Mouse (Mus musculus) activated CD4-positive, CD25-positive, alpha-beta regulatory T cell, adult 4 months (primary cell): ENCODE data around the gene Esrra. TPM values are rescaled to one million over a fixed set of nuclear protein-coding genes. Genes with fewer than 3 reads are reported as not detected.

Experiments
- ATAC-seq: one replicate; pipeline ENCODE4 v1.8.0; 2017
- polyA plus RNA-seq, 2 experiments: library from polyadenylated mRNA; unstranded; fragments of 100-300 nt; shearing (Covaris generic); gene quantifications; one replicate each; pipeline ENCODE4 v1.2.1; 2017

Esrra gene
- 1 to 10 TPM; 3.1 to 3.8 TPM for polyA plus RNA-seq

DNA sequence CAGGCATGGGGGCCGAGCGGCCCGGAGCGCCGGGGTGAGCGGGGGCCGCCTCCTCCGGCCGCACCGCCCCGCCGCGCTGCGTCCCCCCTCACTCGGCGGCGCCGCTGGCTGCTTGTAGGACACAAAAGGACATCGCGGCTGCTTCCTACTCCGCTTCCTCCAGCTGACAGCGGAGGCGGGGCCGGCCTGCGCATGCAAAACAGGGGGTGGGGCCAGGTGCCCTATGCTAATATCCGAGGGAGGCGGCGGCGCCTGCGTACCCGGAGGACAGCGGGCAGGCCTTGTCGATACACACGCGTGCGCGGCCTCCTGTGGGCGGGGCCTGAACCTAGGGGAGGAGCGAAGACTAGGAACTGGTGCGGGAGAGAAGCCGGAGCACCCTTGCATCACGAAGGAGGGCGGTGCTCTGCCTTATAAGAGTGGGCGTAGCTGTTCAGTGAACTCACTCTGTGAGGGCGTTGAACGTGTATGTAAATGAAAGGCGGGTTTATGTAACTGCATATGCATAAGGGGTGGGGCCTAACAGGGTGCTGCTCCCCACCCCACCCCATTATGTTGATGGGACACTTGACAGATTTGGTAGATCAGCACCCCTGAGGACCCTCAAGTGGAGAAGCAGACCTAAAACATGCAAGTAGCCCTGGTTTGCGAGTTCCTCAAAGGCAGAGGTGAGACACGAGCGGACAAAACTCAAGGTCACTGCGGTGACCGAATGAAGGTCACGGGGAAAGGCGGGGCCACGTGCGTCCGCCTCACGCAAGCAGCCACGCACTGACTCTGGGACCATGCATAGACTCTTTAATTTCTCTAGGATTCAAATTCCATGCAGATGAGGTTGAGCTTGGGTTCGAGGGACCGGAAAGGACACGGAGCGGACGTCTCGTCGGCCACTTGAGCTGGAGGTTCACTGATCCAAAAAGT lies at the start of gene Esrra:
TSS of gene Esrra (minus strand) at position 167 of the 921 bp plus-strand sequence.
- peak; percentile 93 for ATAC-seq

- ATAC-seq = peak; percentile 16
These were observed 49.0 kb upstream of the Esrra start for GRCm38 (mm10) chr19:6970460-6971085.

DNA sequence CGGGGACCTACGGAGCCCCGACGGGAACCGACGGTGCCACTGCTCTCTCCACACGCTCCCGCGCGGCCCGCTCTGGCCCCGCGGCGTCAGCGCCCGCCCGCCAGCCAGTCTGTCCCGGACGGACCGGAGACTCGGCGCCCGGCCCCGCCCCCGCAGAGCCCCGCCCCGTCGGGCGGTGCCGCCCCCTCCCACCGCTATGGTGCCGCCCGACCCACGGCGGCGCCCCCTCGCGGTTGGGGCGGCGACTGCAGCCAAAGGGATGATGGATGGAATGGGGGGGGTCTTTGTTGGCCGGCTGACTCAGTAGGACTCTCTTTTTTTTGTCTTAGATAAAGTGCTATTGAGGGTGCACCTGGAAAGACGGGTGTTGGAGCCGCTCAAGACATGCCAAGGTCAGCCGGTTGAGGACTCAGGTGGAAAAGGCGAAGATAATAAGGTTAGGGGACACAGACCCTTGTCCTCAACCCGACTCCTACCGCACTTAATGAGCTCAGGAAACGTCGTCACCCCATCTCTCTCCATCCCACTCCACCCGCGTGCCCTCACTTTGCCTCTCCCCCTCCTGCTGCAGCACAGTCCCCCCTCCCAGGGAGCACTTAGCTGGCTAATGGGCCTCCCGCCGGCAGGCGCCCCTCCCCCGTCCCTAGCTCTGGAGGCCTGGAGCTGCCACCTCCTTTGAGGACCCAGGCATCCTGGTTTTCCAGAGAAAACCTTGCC lies 48.2 kb upstream of the Esrra start:
- ATAC-seq = peak; percentile 36

- ATAC-seq = no peak
These were observed 47.7 kb upstream of the Esrra start for GRCm38 (mm10) chr19:6969291-6969664.

DNA sequence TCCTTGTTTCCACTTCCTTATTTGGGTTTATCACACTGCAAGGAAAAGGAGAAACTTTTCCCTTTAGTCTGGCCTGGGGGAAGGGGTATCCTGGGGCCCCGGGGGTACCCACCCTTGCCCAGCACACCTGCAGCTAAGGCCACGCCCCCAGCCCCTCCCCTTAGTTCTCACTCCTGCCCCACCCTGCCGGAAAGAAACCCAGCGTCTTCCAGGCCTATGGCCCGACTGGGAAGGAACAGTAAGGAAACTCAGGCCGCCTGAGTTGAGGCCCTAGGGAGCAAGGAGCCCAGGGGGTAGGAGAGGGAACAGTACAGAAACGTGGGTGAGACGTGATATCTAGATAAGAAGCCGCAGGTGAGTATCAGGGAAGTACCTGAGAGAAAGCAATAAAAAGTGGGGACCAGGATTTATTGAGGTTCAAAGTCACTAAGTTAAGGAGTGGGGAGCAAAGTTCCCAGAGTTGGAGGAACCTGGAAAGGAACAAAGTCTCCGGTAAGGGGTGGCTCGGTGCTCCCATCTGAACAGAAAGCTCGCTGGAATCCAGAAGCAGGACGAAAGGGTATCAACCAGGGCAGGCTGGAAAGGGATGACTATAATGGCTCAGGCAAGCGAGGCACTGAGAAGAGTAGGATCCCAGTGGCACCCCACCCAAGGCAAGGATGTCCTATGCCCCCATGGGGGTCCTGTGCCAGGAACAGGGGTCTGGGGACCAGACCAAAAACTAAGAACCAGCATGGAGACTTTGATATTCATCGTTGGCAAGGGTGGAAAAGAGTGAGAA lies 47.1 kb upstream of the Esrra start:
- ATAC-seq = no peak

DNA sequence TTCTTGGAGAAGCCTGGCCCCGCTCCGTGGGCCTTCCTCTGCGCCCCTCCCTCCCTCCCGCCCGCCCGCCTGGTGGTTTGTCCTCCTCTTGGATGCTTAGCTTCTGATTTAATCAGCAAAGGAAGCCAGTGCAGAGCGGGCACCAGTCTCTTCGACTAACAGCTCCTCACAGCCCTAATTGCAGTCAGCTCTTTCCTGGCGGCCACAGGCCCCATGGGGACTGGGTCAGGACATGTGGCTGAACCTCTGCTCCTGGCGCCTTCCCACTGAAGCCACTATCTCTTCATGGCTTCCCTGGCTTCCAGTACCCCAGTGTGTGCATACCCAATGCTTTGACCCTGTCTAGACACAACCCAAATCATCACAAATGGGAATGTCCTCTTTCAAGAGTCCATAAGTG lies 34.8 kb upstream of the Esrra start:
- ATAC-seq = no peak

DNA sequence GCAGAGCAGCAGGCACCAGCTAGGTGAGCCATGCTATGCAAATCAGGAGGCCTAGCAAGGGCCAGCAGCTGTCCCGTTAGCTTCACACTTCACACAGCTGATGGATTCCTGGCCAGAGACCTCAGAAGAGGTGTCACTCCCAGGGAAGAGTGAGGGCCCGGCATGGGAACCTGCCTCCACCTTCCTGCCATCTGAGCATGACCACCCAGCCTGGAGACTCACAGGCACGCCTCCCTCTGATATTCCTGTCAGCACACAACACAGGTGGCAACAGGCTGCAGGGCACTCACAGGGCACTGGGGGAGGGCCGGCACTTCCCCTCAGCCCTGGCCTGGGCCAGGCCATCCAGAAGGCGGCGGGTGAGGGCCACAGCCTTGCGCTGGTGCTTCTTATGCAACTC lies 33.8 kb upstream of the Esrra start:
- ATAC-seq = no peak

GRCm38 (mm10) chr19:6954046-6954445 lies 32.4 kb upstream of the Esrra start:
- ATAC-seq = no peak

DNA sequence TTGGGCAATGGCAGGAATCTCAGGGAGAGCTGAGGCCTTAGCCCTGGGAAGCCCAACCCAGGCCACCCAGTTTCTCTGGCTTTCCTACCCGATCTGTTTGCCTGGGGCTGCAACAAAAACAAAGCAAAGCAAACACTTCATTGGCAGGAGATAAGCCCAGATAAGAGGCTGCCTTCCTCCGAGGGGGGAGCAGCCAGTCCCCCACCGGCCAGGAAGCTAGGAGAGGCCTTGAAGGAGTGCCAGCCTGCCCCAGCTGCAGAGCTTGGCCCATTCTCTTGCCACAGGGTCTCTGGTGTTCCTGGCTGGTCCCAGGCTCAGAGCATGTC lies 31.1 kb upstream of the Esrra start:
- peak; percentile 26 for ATAC-seq

DNA sequence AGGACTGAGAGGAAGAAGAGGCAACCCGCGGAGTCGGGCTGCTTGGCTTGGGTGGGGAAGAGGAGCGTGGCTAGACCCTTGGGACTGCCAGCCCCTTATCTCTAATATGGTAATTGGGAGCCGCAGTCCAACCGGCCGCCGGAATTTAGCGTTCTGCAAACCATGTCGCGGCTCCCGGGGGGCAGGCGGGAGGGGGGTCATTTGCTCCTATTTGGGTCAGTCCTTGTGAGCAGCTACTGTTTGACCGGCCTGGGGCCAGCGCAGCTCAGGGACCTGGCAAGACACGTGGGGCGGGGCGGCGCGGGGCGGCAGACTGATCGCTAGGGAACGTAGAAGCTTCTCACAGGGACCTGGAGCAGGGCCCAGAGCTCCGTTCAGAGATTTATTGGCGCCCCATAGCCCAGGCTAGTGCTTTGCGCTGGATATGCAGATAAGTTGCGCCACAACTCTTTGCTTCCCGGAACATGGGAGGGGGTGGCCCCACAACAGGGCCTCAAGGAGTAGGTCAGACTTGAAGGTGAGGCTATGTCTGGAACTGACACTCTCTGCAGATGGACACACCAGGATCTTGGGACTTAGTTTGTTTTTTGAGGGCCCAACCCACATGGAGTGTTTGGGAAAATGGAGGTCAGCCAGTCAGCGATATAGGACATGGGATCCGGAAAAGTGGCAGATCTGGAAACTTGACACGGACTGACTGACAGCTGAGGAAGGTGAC lies 30.5 kb upstream of the Esrra start:
- ATAC-seq = no peak

DNA sequence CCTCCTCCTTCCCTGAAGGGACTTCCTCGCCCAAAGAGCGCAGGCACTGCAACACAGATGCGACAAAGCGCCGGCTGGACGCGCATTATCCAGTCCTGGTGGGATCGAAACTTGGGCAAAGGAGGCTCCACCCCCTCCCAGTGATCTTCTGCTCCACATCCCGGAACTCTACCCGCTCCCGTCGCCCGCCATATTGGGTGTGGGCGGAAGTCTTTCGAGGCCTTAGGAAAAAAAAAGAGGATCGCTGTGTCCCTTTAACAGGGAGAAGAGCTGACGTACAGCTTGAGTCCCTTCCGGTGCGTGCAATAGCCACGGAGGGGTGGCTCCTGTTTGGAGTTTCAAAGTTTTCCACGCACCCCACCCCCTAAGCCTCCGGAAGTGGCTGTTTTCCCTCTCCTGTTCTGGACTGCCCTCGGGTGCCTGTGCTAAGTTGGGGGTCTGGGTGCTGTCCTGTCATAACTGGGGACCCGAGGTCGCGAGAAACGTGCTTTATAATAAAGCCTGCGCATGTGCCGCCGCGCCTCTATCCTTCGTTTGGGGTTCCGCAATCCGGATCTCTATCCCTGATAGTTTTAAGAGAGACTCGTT lies 29.9 kb upstream of the Esrra start:
- ATAC-seq = peak; percentile 46

GRCm38 (mm10) chr19:6950613-6951153 lies 29.1 kb upstream of the Esrra start:
- peak; percentile 21 for ATAC-seq

DNA sequence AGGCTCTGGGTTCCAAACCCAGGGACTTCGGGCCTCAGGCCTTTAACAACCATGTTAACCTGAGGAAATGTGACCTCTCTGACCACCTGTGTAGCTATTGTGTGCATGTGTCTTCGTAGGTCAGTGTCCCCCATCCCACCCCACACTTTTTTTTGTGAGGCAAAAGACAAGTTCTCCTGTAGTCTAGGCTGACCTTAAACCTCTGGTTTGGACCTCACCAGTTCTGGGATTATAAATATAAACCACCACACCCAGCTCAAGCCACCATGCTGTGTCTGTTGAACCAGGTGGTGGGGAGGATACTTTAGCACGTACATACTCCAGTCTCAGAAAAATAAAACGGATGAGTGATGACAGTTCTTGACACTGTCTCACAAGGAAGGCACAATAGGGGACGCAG lies 28.3 kb upstream of the Esrra start:
- no peak for ATAC-seq

DNA sequence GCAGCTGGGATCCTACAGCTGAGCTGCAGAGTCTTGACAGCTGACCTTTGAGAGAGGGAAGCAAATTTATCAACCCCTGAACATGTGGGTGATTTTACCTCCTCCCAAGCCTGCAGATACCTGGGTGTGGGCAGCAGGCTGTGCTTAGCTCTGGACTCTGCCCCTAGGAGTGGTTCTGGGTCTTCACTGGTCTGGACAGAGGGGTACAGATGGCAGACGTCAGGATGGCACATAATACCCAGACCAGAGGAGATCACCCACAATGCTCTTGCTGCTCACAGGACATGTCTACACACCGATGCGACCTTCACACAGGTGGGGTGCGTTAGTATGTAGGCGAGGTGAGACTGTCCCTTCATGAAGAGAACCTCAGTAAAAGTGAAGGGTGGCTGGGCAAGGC lies 27.9 kb upstream of the Esrra start:
- ATAC-seq = no peak

- ATAC-seq = no peak
These were observed 26.6 kb upstream of the Esrra start for GRCm38 (mm10) chr19:6948186-6948585.

DNA sequence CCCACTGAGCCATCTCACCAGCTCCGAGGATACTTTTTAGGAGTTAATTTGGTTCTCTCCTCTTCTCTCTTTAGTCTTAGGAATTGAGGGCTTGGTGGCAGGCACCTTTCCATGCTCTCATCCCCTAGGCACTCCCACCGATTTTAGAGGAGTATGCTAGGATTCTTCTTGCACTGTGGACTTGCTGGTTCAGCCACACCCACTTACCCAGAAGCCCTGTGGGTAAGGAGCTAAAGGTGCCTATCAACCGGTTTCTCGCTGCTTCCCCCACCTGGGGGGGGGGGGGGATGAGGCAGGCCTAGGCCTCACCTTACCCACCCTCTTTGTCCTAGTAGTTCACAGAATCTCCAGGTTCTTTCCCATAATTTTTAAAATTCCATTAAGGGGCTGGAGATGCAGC lies 26.1 kb upstream of the Esrra start:
- ATAC-seq = no peak

- ATAC-seq = no peak
These were observed 22.1 kb upstream of the Esrra start for GRCm38 (mm10) chr19:6943709-6944108.

GRCm38 (mm10) chr19:6942764-6943163 lies 21.2 kb upstream of the Esrra start:
- no peak for ATAC-seq

GRCm38 (mm10) chr19:6942249-6942691 lies 20.7 kb upstream of the Esrra start, which contains the start of gene Gpr137:
Gene Gpr137, minus strand, starts transcription at chr19:6942480.
- peak; percentile 76 for ATAC-seq

DNA sequence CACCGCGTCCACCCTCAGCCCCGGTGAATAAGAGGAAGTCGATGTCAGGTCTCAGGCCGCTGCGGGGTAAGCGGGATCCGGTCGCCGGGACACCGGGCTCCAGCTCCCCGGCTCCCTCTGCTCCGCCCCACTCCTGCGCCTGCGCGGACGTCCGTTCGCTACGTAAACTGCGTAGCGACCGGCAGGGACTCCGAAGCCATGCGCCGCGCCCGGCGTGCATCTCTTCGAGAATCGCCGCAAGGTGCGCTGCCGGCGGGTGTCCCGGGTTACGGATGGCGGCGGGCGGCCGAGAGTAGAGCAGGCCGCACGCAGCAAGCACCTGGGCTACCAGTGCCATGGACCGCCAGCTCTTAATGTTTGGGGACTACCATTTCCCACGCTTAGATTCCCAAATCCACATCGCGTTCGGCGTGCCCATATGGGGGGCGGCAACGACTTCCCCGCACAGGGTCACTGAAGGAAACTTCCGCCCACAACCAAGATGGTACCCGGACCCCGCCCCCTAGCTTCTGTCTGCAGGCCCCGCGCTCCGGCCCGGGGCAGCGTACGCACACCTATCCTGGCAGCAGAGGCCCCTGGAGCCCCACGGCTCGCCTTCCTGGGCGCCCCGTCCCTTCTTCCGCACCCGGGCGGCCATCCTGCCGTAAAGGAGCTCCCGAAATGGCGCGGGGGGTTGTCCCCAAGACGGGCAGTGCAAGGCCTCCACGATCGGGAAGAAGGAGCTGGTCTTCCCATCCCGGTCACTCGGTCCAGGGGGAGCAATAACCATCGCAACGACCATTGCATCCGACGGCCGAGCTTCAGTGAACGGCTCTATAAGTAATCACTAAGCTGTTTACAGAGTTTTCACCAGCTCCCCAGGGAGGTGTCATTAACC lies 20.0 kb upstream of the Esrra start, which contains the start of gene Bad:
TSS of gene Bad (plus strand) at position 490 of the 877 bp plus-strand sequence.
- peak; percentile 65 for ATAC-seq
